Mouse (Mus musculus) embryonic stem cell, embryonic (primary cell): ENCODE measurements around the gene Gm128.

Source experiments
- CTCF ChIA-PET, 4 experiments: fragments of 300-600 bp in 2 of 4; fragments of 350-600 bp in 2 of 4; sonication (Branson Sonifier 250); formaldehyde crosslinking; loops; one replicate each; lab custom pipeline; 2022; ENCODE audit warnings: inconsistent platforms in 2 of 4; lab: Charles Lee
- POLR2A ChIA-PET, 4 experiments: fragments of 300-600 bp in 2 of 4; fragments of 350-600 bp in 2 of 4; sonication (Branson Sonifier 250); formaldehyde crosslinking; loops; one replicate each; lab custom pipeline; 2022; ENCODE audit warnings: antibody characterized with exemption in 4 of 4, inconsistent platforms in 1 of 4; lab: Charles Lee

Gene Gm128

GRCm38 (mm10) chr3:95229781-95230494, 11.5 kb downstream of the Gm128 start:
- ChIA-PET POLR2A (interaction anchor here (0.6 to 19.2 kb wide), 44 partner anchors 9 to 438 kb away, joined by 3 to 360 read pairs (median 5); partner anchors contain the start of genes Gabpb2 (in 4 of the 4), Gm128 (in 3 of the 4), Mindy1 (in 2 of the 4) and Bnipl (in 1 of the 4)), CTCF (interaction anchor here in 3 of 4 experiments (0.7 to 3.2 kb wide), 7 partner anchors 8 to 22 kb away, joined by 3 to 16 read pairs (median 4); partner anchors contain the start of gene Gabpb2 (in 1 of the 3))

GRCm38 (mm10) chr3:95228894-95229780, 12.3 kb downstream of the Gm128 start:
- ChIA-PET CTCF (interaction anchor here in 3 of 4 experiments (0.7 to 3.2 kb wide), 4 partner anchors 11 to 20 kb away, joined by 3 to 15 read pairs (median 3); partner anchors contain the start of gene Gabpb2 (in 1 of the 3)), POLR2A (interaction anchor here (0.5 to 19.2 kb wide), 41 partner anchors 7 to 439 kb away, joined by 3 to 360 read pairs (median 4); partner anchors contain the start of genes Gabpb2 (in 4 of the 4), Gm128 (in 2 of the 4), Mindy1 (in 2 of the 4) and Anxa9 (in 1 of the 4))

- CTCF ChIA-PET: interaction anchor here in 3 of 4 experiments (0.6 to 3.2 kb wide), 6 partner anchors 10 to 82 kb away, joined by 3 to 15 read pairs (median 3); partner anchors contain the start of gene Gabpb2 (in 2 of the 3)
- POLR2A ChIA-PET: interaction anchor here (0.5 to 19.2 kb wide), 39 partner anchors 7 to 254 kb away, joined by 3 to 360 read pairs (median 4); partner anchors contain the start of genes Gabpb2 (in 3 of the 4), Anxa9 (in 2 of the 4), Bnipl (in 2 of the 4) and Gm128 (in 2 of the 4)
Measured at GRCm38 (mm10) chr3:95228148-95228893, 13.1 kb downstream of the Gm128 start, which contains the start of gene Cdc42se1. TSS of gene Cdc42se1 (plus strand) at chr3:95228732.

- ChIA-PET POLR2A (interaction anchor here (0.6 to 19.2 kb wide), 24 partner anchors 8 to 1009 kb away, joined by 3 to 360 read pairs (median 6); partner anchors contain the start of genes Bnipl (in 2 of the 4), Gabpb2 (in 2 of the 4), Gm128 (in 2 of the 4) and Anxa9 (in 1 of the 4)), CTCF (interaction anchor here (0.7 to 3.2 kb wide), 4 partner anchors 9 to 33 kb away, joined by 3 to 15 read pairs (median 7); partner anchors contain the start of gene Gabpb2 (in 2 of the 4))
Measured at GRCm38 (mm10) chr3:95227214-95227613, 14.2 kb downstream of the Gm128 start.

- POLR2A ChIA-PET: interaction anchor here in 3 of 4 experiments (0.6 to 16.2 kb wide), 14 partner anchors 10 to 209 kb away, joined by 3 to 360 read pairs (median 4); partner anchors contain the start of genes Gm128 (in 2 of the 3), Cdc42se1 (in 1 of the 3), Mllt11 (in 1 of the 3) and Sema6c (in 1 of the 3)
- CTCF ChIA-PET: interaction anchor here in 3 of 4 experiments (0.6 to 1.3 kb wide), 3 partner anchors 12 to 244 kb away, joined by 3 read pairs; no protein-coding TSS in a partner anchor
Measured at GRCm38 (mm10) chr3:95224295-95224694, 17.1 kb downstream of the Gm128 start.

GRCm38 (mm10) chr3:95223041-95223440, 18.4 kb downstream of the Gm128 start:
- ChIA-PET POLR2A (interaction anchor here in 3 of 4 experiments (0.6 to 16.2 kb wide), 13 partner anchors 8 to 208 kb away, joined by 3 to 360 read pairs (median 4); partner anchors contain the start of genes Gm128 (in 2 of the 3), Mllt11 (in 2 of the 3), Cdc42se1 (in 1 of the 3) and Zfp687 (in 1 of the 3)), CTCF (interaction anchor here in 3 of 4 experiments (0.7 to 2.6 kb wide), 3 partner anchors 8 to 51 kb away, joined by 3 to 8 read pairs (median 3); no protein-coding TSS in a partner anchor)

- CTCF ChIA-PET: interaction anchor here (0.6 to 3.7 kb wide), 9 partner anchors 10 to 300 kb away, joined by 3 to 16 read pairs (median 4); partner anchors contain the start of genes Cdc42se1 (in 1 of the 4) and Mllt11 (in 1 of the 4)
- POLR2A ChIA-PET: interaction anchor here (0.6 to 16.2 kb wide), 74 partner anchors 10 to 483 kb away, joined by 3 to 360 read pairs (median 5); partner anchors contain the start of genes Cdc42se1 (in 3 of the 4), Mllt11 (in 3 of the 4), Gm128 (in 2 of the 4) and Sema6c (in 2 of the 4)
Measured at GRCm38 (mm10) chr3:95218466-95219137, 22.8 kb downstream of the Gm128 start.

GRCm38 (mm10) chr3:95217255-95218134, 23.9 kb downstream of the Gm128 start, which contains the start of gene Gabpb2:
TSS of gene Gabpb2 (minus strand) at chr3:95217916.
- ChIA-PET POLR2A (interaction anchor here (0.5 to 16.2 kb wide), 108 partner anchors 9 to 1045 kb away, joined by 3 to 360 read pairs (median 5); partner anchors contain the start of genes Cdc42se1 (in 3 of the 4), Gm128 (in 3 of the 4), Mllt11 (in 3 of the 4) and Sema6c (in 3 of the 4)), CTCF (interaction anchor here (0.5 to 3.7 kb wide), 35 partner anchors 8 to 641 kb away, joined by 3 to 16 read pairs (median 4); partner anchors contain the start of genes Cdc42se1 (in 3 of the 4), Bnipl (in 1 of the 4), Mindy1 (in 1 of the 4) and Mllt11 (in 1 of the 4))

GRCm38 (mm10) chr3:95216655-95217254, 24.6 kb downstream of the Gm128 start:
- ChIA-PET POLR2A (interaction anchor here (0.6 to 16.2 kb wide), 89 partner anchors 9 to 1045 kb away, joined by 3 to 360 read pairs (median 5); partner anchors contain the start of genes Cdc42se1 (in 3 of the 4), Mllt11 (in 3 of the 4), Vps72 (in 3 of the 4) and Zfp687 (in 3 of the 4)), CTCF (interaction anchor here (0.5 to 3.7 kb wide), 30 partner anchors 8 to 418 kb away, joined by 3 to 16 read pairs (median 4); partner anchors contain the start of genes Cdc42se1 (in 2 of the 4), Bnipl (in 1 of the 4), Mindy1 (in 1 of the 4) and Mllt11 (in 1 of the 4))

GRCm38 (mm10) chr3:95213609-95213975, 27.8 kb downstream of the Gm128 start:
- ChIA-PET POLR2A (interaction anchor here in 3 of 4 experiments (0.6 to 16.2 kb wide), 13 partner anchors 8 to 1289 kb away, joined by 3 to 360 read pairs (median 4); partner anchors contain the start of genes Cdc42se1 (in 1 of the 3), Gm128 (in 1 of the 3) and Mllt11 (in 1 of the 3)), CTCF (interaction anchor here (0.6 to 1.2 kb wide), 14 partner anchors 12 to 1407 kb away, joined by 3 to 7 read pairs (median 4); no protein-coding TSS in a partner anchor)

GRCm38 (mm10) chr3:95212889-95213608, 28.3 kb downstream of the Gm128 start:
- ChIA-PET POLR2A (interaction anchor here in 3 of 4 experiments (0.6 to 16.2 kb wide), 16 partner anchors 8 to 1290 kb away, joined by 3 to 360 read pairs (median 4); partner anchors contain the start of genes Cdc42se1 (in 1 of the 3), Gm128 (in 1 of the 3), Mllt11 (in 1 of the 3) and Vps72 (in 1 of the 3)), CTCF (interaction anchor here (0.6 to 1.2 kb wide), 16 partner anchors 11 to 1407 kb away, joined by 3 to 7 read pairs (median 4); no protein-coding TSS in a partner anchor)

- CTCF ChIA-PET: interaction anchor here in 2 of 4 experiments (0.6 to 1.2 kb wide), 3 partner anchors 36 to 68 kb away, joined by 3 read pairs; partner anchors contain the start of gene Tnfaip8l2 (in 1 of the 2)
- POLR2A ChIA-PET: interaction anchor here in 3 of 4 experiments (0.7 to 16.2 kb wide), 14 partner anchors 7 to 157 kb away, joined by 3 to 360 read pairs (median 4); partner anchors contain the start of genes Cdc42se1 (in 1 of the 3), Gabpb2 (in 1 of the 3), Gm128 (in 1 of the 3) and Mllt11 (in 1 of the 3)
Measured at GRCm38 (mm10) chr3:95210585-95210984, 30.8 kb downstream of the Gm128 start.
